Mouse (Mus musculus) MEL (cell line): ENCODE data around the gene Ppp1ca. TPM values are rescaled to one million over a fixed set of nuclear protein-coding genes. Genes with fewer than 3 reads are reported as not detected.
A peak's percentile ranks its signal among the peaks of the same experiment; 100 is the strongest.

ENCODE experiments used
- DNase-seq: peaks from one replicate; pipeline ENCODE4 v3.0.0; 2011; ENCODE audit warnings: low read depth, low spot score
- H3K27ac ChIP-seq: 2 replicates; pipeline ENCODE4 v1.5.1; 2012; ENCODE audit warnings: low read depth, mild to moderate bottlenecking, control low read depth, low read length, moderate library complexity; ENCODE audit not compliant: control insufficient read depth
- H3K27me3 ChIP-seq, 2 experiments: fragments of 150-350 bp in 1 of 2; sonication (generic) in 1 of 2; 2 replicates each; pipeline ENCODE4 v1.6.1; 2012; ENCODE audit warnings: low read length in 2 of 2, mild to moderate bottlenecking in 2 of 2, improper control_type of control experiment in 1 of 2, moderate library complexity in 1 of 2; ENCODE audit not compliant: insufficient read depth in 2 of 2, control insufficient read depth in 1 of 2
- H3K36me3 ChIP-seq, 2 experiments: 2 replicates each; pipeline ENCODE4 v1.6.1; 2012 to 2014; ENCODE audit warnings: low read length in 2 of 2, improper control_type of control experiment in 1 of 2, inconsistent platforms in 1 of 2, mild to moderate bottlenecking in 1 of 2; ENCODE audit not compliant: insufficient read depth in 2 of 2, control insufficient read depth in 1 of 2
- H3K4me1 ChIP-seq, 2 experiments: fragments of 150-350 bp in 1 of 2; sonication (generic) in 1 of 2; 2 replicates each; pipeline ENCODE4 v1.6.1; 2012; ENCODE audit warnings: low read length in 2 of 2, improper control_type of control experiment in 1 of 2, mild to moderate bottlenecking in 1 of 2; ENCODE audit not compliant: insufficient read depth in 2 of 2, control insufficient read depth in 1 of 2
- H3K4me3 ChIP-seq, 2 experiments: fragments of 150-350 bp in 1 of 2; sonication (generic) in 1 of 2; 2 replicates each; pipeline ENCODE4 v1.5.1; 2012; ENCODE audit warnings: low read depth in 2 of 2, low read length in 2 of 2, mild to moderate bottlenecking in 2 of 2, moderate library complexity in 2 of 2, control low read depth in 1 of 2, improper control_type of control experiment in 1 of 2; ENCODE audit not compliant: control insufficient read depth in 1 of 2, insufficient read depth in 1 of 2
- H3K79me2 ChIP-seq: 2 replicates; pipeline ENCODE4 v1.6.1; 2012; ENCODE audit warnings: mild to moderate bottlenecking, low read length, moderate library complexity; ENCODE audit not compliant: control insufficient read depth, poor library complexity, insufficient read depth
- H3K9ac ChIP-seq: 2 replicates; pipeline ENCODE4 v1.6.1; 2012; ENCODE audit warnings: low read depth, mild to moderate bottlenecking, control low read depth, low read length, moderate library complexity; ENCODE audit not compliant: control insufficient read depth, poor library complexity, severe bottlenecking
- H3K9me3 ChIP-seq: fragments of 150-350 bp; sonication (generic); replicated peaks from 2 replicates; pipeline ENCODE4 v1.6.1; 2012; ENCODE audit warnings: mild to moderate bottlenecking, low read length, improper control_type of control experiment, moderate library complexity; ENCODE audit not compliant: insufficient read depth
- BHLHE40 ChIP-seq: IDR thresholded peaks from 2 replicates; pipeline ENCODE4 v1.6.1; 2012; ENCODE audit warnings: low read depth, mild to moderate bottlenecking, inconsistent platforms, low read length, improper control_type of control experiment, borderline replicate concordance
- CHD1 ChIP-seq: IDR thresholded peaks from 2 replicates; pipeline ENCODE4 v1.6.1; 2012; ENCODE audit warnings: low read depth, mild to moderate bottlenecking, inconsistent platforms, low read length, improper control_type of control experiment
- CTCF ChIP-seq, 3 experiments: IDR thresholded peaks in 2 of 3; conservative IDR thresholded peaks in 1 of 3; 2 replicates each; pipeline ENCODE4 v1.5.1; 2011 to 2012; ENCODE audit warnings: low read length in 3 of 3, low read depth in 2 of 3, mild to moderate bottlenecking in 2 of 3, improper control_type of control experiment in 1 of 3, inconsistent platforms in 1 of 3, mixed read lengths in 1 of 3, moderate library complexity in 1 of 3; ENCODE audit not compliant: control insufficient read depth in 1 of 3, insufficient read depth in 1 of 3, poor library complexity in 1 of 3, severe bottlenecking in 1 of 3
- ELF1 ChIP-seq: IDR thresholded peaks from 2 replicates; pipeline ENCODE4 v1.6.1; 2014; ENCODE audit warnings: low read depth, mild to moderate bottlenecking, inconsistent platforms, low read length, improper control_type of control experiment, moderate library complexity
- ETS1 ChIP-seq: IDR thresholded peaks from 2 replicates; pipeline ENCODE4 v1.6.1; 2012; ENCODE audit warnings: low read depth, mild to moderate bottlenecking, inconsistent platforms, low read length, improper control_type of control experiment, moderate library complexity
- HCFC1 ChIP-seq: IDR thresholded peaks from 2 replicates; pipeline ENCODE4 v1.6.1; 2012; ENCODE audit warnings: low read depth, mild to moderate bottlenecking, inconsistent platforms, low read length, improper control_type of control experiment, moderate library complexity
- JUND ChIP-seq: IDR thresholded peaks from 2 replicates; pipeline ENCODE4 v1.6.1; 2011; ENCODE audit warnings: low read depth, mild to moderate bottlenecking, improper control_type of control experiment, low read length
- MAX ChIP-seq: IDR thresholded peaks from 2 replicates; pipeline ENCODE4 v1.6.1; 2011; ENCODE audit warnings: low read length, improper control_type of control experiment
- MAZ ChIP-seq: IDR thresholded peaks from 2 replicates; pipeline ENCODE4 v1.6.1; 2012; ENCODE audit warnings: low read depth, mild to moderate bottlenecking, inconsistent platforms, low read length, improper control_type of control experiment
- MXI1 ChIP-seq: IDR thresholded peaks from 2 replicates; pipeline ENCODE4 v1.6.1; 2011; ENCODE audit warnings: mild to moderate bottlenecking, low read depth, low read length, improper control_type of control experiment
- MYB ChIP-seq: IDR thresholded peaks from 2 replicates; pipeline ENCODE4 v1.6.1; 2011; ENCODE audit warnings: mild to moderate bottlenecking, low read depth, low read length, improper control_type of control experiment
- MYC ChIP-seq: IDR thresholded peaks from 2 replicates; pipeline ENCODE4 v1.6.1; 2011; ENCODE audit warnings: low read depth, mild to moderate bottlenecking, low read length, improper control_type of control experiment, moderate library complexity
- NELFE ChIP-seq: IDR thresholded peaks from 2 replicates; pipeline ENCODE4 v1.6.1; 2011; ENCODE audit warnings: low read depth, low read length, improper control_type of control experiment
- POLR2A ChIP-seq, 2 experiments: IDR thresholded peaks; 2 replicates each; pipeline ENCODE4 v1.6.1; 2011 to 2012; ENCODE audit warnings: low read length in 2 of 2, mild to moderate bottlenecking in 2 of 2, control low read depth in 1 of 2, improper control_type of control experiment in 1 of 2, low read depth in 1 of 2, moderate library complexity in 1 of 2; ENCODE audit not compliant: control insufficient read depth in 1 of 2, insufficient read depth in 1 of 2, poor library complexity in 1 of 2
- POLR2AphosphoS5 ChIP-seq: IDR thresholded peaks from 2 replicates; pipeline ENCODE4 v1.6.1; 2012; ENCODE audit warnings: low read depth, borderline replicate concordance, mild to moderate bottlenecking, inconsistent platforms, low read length, moderate library complexity, mixed read lengths
- RCOR1 ChIP-seq: IDR thresholded peaks from 2 replicates; pipeline ENCODE4 v1.6.1; 2012; ENCODE audit warnings: low read depth, mild to moderate bottlenecking, inconsistent platforms, low read length, improper control_type of control experiment
- SIN3A ChIP-seq: IDR thresholded peaks from 2 replicates; pipeline ENCODE4 v1.6.1; 2012; ENCODE audit warnings: low read length, improper control_type of control experiment, inconsistent platforms
- TBP ChIP-seq: IDR thresholded peaks from 2 replicates; pipeline ENCODE4 v1.8.0; 2011; ENCODE audit warnings: low read depth, low read length, improper control_type of control experiment
- UBTF ChIP-seq: IDR thresholded peaks from 2 replicates; pipeline ENCODE4 v1.6.1; 2012; ENCODE audit warnings: low read depth, mild to moderate bottlenecking, inconsistent platforms, low read length, improper control_type of control experiment, moderate library complexity, borderline replicate concordance; ENCODE audit not compliant: insufficient read depth
- ZKSCAN1 ChIP-seq: IDR thresholded peaks from 2 replicates; pipeline ENCODE4 v1.6.1; 2012; ENCODE audit warnings: low read depth, mild to moderate bottlenecking, inconsistent platforms, low read length, improper control_type of control experiment, moderate library complexity
- polyA plus RNA-seq, 2 experiments: library from polyadenylated mRNA; stranded (reverse) in 1 of 2; unstranded in 1 of 2; fragments of >175 nt in 1 of 2; fragments of >200 nt in 1 of 2; gene quantifications; 2 replicates each; pipeline versions ENCODE4 v1.2.1 to v1.2.4; 2012; ENCODE audit warnings: low replicate concordance in 2 of 2, low read depth in 1 of 2; ENCODE audit not compliant: insufficient read length in 2 of 2, insufficient read depth in 1 of 2, missing spikeins in 1 of 2
- total RNA-seq: library from RNA; depleted of rRNA; stranded (reverse); fragments of 300-350 nt; gene quantifications from 2 replicates; pipeline ENCODE4 v1.2.3, GENCODE M21; 2012

Ppp1ca gene
- total and polyA plus RNA-seq, 3 experiments = 453 to 505 (median 455) TPM

GRCm38 (mm10) chr19:4189051-4189620 lies 2.7 kb upstream of the Ppp1ca start:
- Histone ChIP-seq H3K27me3 (no peaks in the 10 kb centered on the region), H3K27ac (no peak overlapping the region), H3K36me3 (peaks cover 0 to 15% of the 10 kb centered on the region in 2 experiments; a peak in 3 of 4 replicates), H3K79me2 (peaks cover 25% of the 10 kb centered on the region), H3K4me1 (peaks cover 6 to 17% of the 10 kb centered on the region in 2 experiments), H3K4me3 (no peak overlapping the region), H3K9me3 (no peaks in the 10 kb centered on the region), H3K9ac (no peak overlapping the region)
- DNase-seq = no peak
- TF ChIP-seq ZKSCAN1 (no peak), MYB (no peak), JUND (no peak), CHD1 (no peak)

GRCm38 (mm10) chr19:4190831-4191334 lies 982 bp upstream of the Ppp1ca start, which contains the start of gene Tbc1d10c:
Gene Tbc1d10c (minus strand): TSS chr19:4191284.
- Histone ChIP-seq H3K79me2 (peaks cover 28% of the 10 kb centered on the region), H3K9me3 (no peaks in the 10 kb centered on the region), H3K27me3 (no peaks in the 10 kb centered on the region), H3K9ac (peak within 1 kb of the TSS; percentile 99), H3K4me1 (peaks cover 6 to 20% of the 10 kb centered on the region in 2 experiments), H3K36me3 (peaks cover 6 to 17% of the 10 kb centered on the region in 2 experiments; a peak in 3 of 4 replicates), H3K4me3 (peak within 1 kb of the TSS; percentile 85 to 88), H3K27ac (peak within 1 kb of the TSS; percentile 98)
- TF ChIP-seq CTCF (IDR thresholded peaks at IDR 0.05 in 2 of 3, conservative IDR thresholded peaks at IDR 0.05 in 1 of 3; ENCODE audit: control insufficient read depth in 1 of 3, insufficient read depth in 1 of 3, low read depth in 2 of 3, low read length in 3 of 3, poor library complexity in 1 of 3, severe bottlenecking in 1 of 3) = no peak
- no peak for TF ChIP-seq MAX
- peak; percentile 21; the same call in 1 of the 2 replicates for TF ChIP-seq NELFE
- 0 out of 2 replicates have a peak, but pooled peaks have one; percentile 34 for TF ChIP-seq TBP
- no peak for TF ChIP-seq BHLHE40
- TF ChIP-seq SIN3A = 0 out of 2 replicates have a peak, but pooled peaks have one; percentile 52
- TF ChIP-seq POLR2A (IDR thresholded peaks at IDR 0.05; ENCODE audit: control insufficient read depth in 1 of 2, insufficient read depth in 1 of 2, low read depth in 1 of 2, low read length in 2 of 2, poor library complexity in 1 of 2) = peak; percentile 54 to 57; a peak in 2 of 4 replicates
- TF ChIP-seq RCOR1 = no peak
- TF ChIP-seq POLR2AphosphoS5 = no peak
- peak; percentile 76 for TF ChIP-seq ELF1
- TF ChIP-seq MYC = no peak
- TF ChIP-seq MAZ = peak; percentile 98
- 0 out of 2 replicates have a peak, but pooled peaks have one; percentile 14 for TF ChIP-seq ETS1
- TF ChIP-seq MXI1 = peak; percentile 98
- peak; percentile 35 for TF ChIP-seq HCFC1
- no peak for TF ChIP-seq UBTF
- peak; percentile 83 for DNase-seq
